Mouse (Mus musculus): ENCODE measurements around the gene Ccl3.

Ccl3 gene

GRCm38 (mm10) chr11:83619037-83619436 is 30.1 kb downstream of the Ccl3 start:
- DNase-seq (ENCODE audit: low spot score) = no peak

DNA sequence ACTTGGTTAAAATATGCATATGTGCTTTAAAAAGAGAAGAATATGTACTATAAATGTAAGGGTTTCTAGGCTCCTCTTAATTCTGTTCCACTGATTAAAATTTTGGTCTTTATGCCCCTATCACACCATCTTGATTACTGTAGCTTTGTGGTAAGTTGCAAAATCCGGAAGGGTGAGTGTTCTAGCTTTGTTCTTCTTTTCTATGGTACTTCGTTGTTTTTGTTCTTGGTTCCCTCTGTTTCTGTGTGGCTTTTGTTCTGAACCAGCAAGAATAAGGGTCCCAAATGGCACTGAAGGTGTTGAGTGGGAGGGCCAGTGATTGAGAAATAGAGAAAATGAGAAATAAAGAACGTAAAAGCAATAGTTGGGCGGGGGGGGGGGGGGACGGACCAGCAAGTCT is 30.9 kb downstream of the Ccl3 start:
- no peak for DNase-seq (ENCODE audit: low spot score)

GRCm38 (mm10) chr11:83616586-83616985 is 32.6 kb downstream of the Ccl3 start:
- no peak for DNase-seq (ENCODE audit: low spot score)

DNA sequence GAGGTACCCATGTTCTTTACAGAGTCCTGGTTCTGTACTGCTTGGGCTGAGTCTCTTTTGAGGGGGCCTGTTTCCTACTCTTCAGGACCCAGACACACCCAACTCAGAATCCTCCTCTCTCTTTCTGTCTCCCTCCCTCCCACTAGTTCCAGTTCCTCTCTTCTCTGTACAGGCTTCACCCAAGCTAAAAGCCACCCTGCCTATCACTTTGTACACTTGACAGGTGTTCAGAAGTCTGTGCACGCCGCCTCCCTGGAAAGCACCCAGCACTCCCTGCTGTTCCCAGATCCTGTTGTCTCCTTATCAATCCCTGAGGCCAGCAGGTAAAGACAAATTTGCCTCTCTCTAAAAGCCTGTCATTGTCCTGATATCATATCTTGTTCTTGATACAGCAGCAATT is 38.3 kb downstream of the Ccl3 start:
- DNase-seq (ENCODE audit: low spot score) = no peak

- no peak for DNase-seq (ENCODE audit: low spot score)
These were observed 42.8 kb downstream of the Ccl3 start for GRCm38 (mm10) chr11:83606396-83606795.

- DNase-seq (ENCODE audit: low spot score) = no peak
These were observed 43.6 kb downstream of the Ccl3 start for GRCm38 (mm10) chr11:83605535-83605934.

DNA sequence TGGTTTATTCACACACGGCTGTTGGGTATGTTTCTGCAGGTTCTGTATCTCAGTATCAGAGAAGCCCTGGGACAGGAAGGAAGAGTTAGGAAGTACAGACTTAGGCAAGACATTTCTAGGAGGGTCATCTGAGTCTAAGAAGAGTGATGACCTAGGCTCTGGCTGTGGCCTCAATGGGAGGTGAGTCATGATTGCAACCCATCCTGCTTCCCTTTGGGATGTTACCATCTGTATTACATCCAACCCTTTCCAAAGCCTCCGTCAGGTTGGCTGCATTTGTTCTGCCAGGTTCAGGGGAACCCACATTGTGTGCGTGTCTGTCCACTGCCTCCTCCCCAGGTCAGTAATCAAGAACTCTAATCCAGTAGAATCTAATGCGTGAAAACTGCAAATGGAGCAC is 44.5 kb downstream of the Ccl3 start:
- no peak for DNase-seq (ENCODE audit: low spot score)

DNA sequence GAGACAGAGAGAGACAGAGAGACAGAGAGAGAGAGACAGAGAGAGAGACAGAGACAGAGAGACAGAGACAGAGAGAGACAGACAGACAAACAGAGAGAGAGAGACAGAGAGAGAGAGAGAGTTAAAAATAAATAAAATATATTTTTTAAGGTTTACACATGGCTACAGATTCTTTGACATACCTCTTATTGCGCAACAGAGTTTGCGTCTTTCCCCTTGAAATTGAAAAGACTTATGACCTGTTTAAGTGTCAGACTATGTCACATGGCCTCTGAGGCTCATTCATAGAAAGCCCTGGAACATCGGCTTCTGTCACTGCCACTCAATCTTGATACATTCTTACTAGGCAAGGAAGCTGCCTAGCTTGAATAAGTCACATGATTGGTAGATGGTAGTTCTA is 45.8 kb downstream of the Ccl3 start:
- DNase-seq (ENCODE audit: low spot score) = no peak

- no peak for DNase-seq (ENCODE audit: low spot score)
These were observed 48.6 kb downstream of the Ccl3 start for GRCm38 (mm10) chr11:83600576-83600975.

- DNase-seq (ENCODE audit: low spot score) = no peak
These were observed 50.2 kb downstream of the Ccl3 start for GRCm38 (mm10) chr11:83598991-83599390.

DNA sequence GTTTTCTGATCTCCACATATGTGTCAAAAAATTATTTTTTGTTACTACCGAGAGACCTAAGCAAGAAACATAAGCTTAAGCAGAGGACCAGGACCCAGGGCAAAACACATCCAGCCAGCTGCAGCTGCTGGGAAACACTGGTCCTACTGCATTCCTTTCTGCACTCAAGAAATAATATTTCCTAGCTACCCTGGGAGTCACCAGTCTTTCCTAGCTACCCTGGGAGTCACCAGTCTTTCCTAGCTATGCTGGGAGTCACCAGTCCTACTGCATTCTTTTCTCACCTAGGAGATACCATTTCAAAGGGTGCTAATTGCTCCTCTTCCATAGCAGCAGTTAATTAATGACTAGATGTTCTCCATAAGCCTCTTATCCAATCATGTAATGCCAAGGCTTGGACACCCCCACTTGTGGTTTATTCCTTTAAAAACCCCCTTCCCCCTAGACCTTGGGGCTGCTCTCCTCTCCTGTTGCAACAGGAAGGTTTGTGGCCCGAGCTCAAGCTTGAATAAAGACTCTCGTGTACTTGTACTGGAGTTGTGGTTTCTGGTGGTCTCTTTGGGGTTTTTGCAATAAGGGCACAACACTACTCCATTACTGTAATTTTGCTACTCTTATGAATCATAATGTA is 50.8 kb downstream of the Ccl3 start:
- no peak for DNase-seq (ENCODE audit: low spot score)
